Comparison of ENCODE assay signal across 19 mouse cellular contexts in genomic region chr1:76036316-76036715, GRCm38 (mm10).
DNase-seq lines count a peak whose midpoint lies in the region; ATAC-seq lines count a peak whose summit lies in the region.
"Had no signal": no experiment of that assay in that cellular context is flagged by ENCODE, and none has a peak within 500 bp of the region (broad histone marks: within the 10 kb centered on the region; RNA-seq: fewer than 3 reads in every experiment).

No protein-coding gene starts in this region.

- 20% methylated on average over 3 of the region's 3 CpGs for WGBS in midbrain, embryonic 10.5 days
- WGBS in midbrain, embryonic 11.5 days: 29% methylated on average over 3 of the region's 3 CpGs

- 0 out of 2 replicates have a peak overlapping the region, but pooled peaks have one; percentile 9 for H3K27ac ChIP-seq in midbrain, embryonic 10.5 days (replicated peaks)
- H3K27ac ChIP-seq in midbrain, embryonic 11.5 days (ENCODE audit: low read depth, low read length): no peak overlapping the region
- H3K27ac ChIP-seq: embryonic facial prominence, embryonic 10.5 days; embryonic facial prominence, embryonic 12.5 days; forebrain, embryonic 13.5 days; forebrain, embryonic 15.5 days had no signal

- no peaks in the 10 kb centered on the region for H3K9me3 ChIP-seq in midbrain, embryonic 10.5 days (replicated peaks)
- no peaks in the 10 kb centered on the region for H3K9me3 ChIP-seq in midbrain, embryonic 11.5 days (ENCODE audit: control insufficient read depth, low read length)
- H3K9me3 ChIP-seq: embryonic facial prominence, embryonic 10.5 days; embryonic facial prominence, embryonic 12.5 days; forebrain, embryonic 13.5 days; forebrain, embryonic 15.5 days had no signal

- no peak overlapping the region for H3K4me2 ChIP-seq in midbrain, embryonic 11.5 days
- H3K4me2 ChIP-seq: embryonic facial prominence, embryonic 12.5 days; forebrain, embryonic 13.5 days; forebrain, embryonic 15.5 days had no signal

- no peak overlapping the region for H3K9ac ChIP-seq in midbrain, embryonic 11.5 days (ENCODE audit: low read length)
- H3K9ac ChIP-seq: embryonic facial prominence, embryonic 12.5 days; forebrain, embryonic 13.5 days; forebrain, embryonic 15.5 days; forebrain, postnatal 0 days had no signal

- no peaks in the 10 kb centered on the region for H3K36me3 ChIP-seq in midbrain, embryonic 10.5 days
- no peaks in the 10 kb centered on the region for H3K36me3 ChIP-seq in midbrain, embryonic 11.5 days (ENCODE audit: control insufficient read depth, insufficient read depth, low read length)
- H3K36me3 ChIP-seq: embryonic facial prominence, embryonic 10.5 days; embryonic facial prominence, embryonic 12.5 days; forebrain, embryonic 15.5 days had no signal

- ATAC-seq in midbrain, embryonic 11.5 days (ENCODE audit: low FRiP score): no peak
- ATAC-seq: forebrain, embryonic 13.5 days; forebrain, embryonic 15.5 days; forebrain, postnatal 0 days had no signal

- H3K4me3 ChIP-seq in midbrain, embryonic 10.5 days: no peak overlapping the region
- H3K4me3 ChIP-seq in midbrain, embryonic 11.5 days (ENCODE audit: low read depth, low read length): no peak overlapping the region
- H3K4me3 ChIP-seq: embryonic facial prominence, embryonic 10.5 days; embryonic facial prominence, embryonic 12.5 days; forebrain, embryonic 13.5 days; forebrain, embryonic 15.5 days had no signal

- no peaks in the 10 kb centered on the region for H3K27me3 ChIP-seq in midbrain, embryonic 10.5 days (ENCODE audit: low read depth, poor library complexity, severe bottlenecking)
- no peaks in the 10 kb centered on the region for H3K27me3 ChIP-seq in midbrain, embryonic 11.5 days (ENCODE audit: control insufficient read depth, insufficient read depth, low read length)
- H3K27me3 ChIP-seq: embryonic facial prominence, embryonic 12.5 days; forebrain, embryonic 13.5 days; forebrain, embryonic 15.5 days had no signal

- no peak for DNase-seq in midbrain, embryonic 10.5 days (ENCODE audit: low spot score)
- no peak for DNase-seq in midbrain, embryonic 11.5 days (ENCODE audit: low spot score, missing footprints)
- DNase-seq in ES-CJ7 (ENCODE audit: low read depth, low spot score) (peak; percentile 71), ZHBTc4 (ENCODE audit: low read depth, low spot score) (peak; percentile 71), adipocyte (ENCODE audit: low spot score) (no peak)
- DNase-seq in kidney, adult 18-20 months: no peak
- DNase-seq: adrenal gland, adult 8-10 months; adrenal gland, postnatal 14 days; adrenal gland, postnatal 36 days; cerebellum, adult 11-12 months; cerebellum, adult 2 months; cerebellum, adult 9-10 months; cerebellum, postnatal 10 days; cerebellum, postnatal 25 days; forebrain, postnatal 0 days had no signal

- peaks cover 18% of the 10 kb centered on the region for H3K4me1 ChIP-seq in midbrain, embryonic 10.5 days
- no peaks in the 10 kb centered on the region for H3K4me1 ChIP-seq in midbrain, embryonic 11.5 days (ENCODE audit: control insufficient read depth, insufficient read depth, low read length)
- H3K4me1 ChIP-seq: embryonic facial prominence, embryonic 12.5 days had no signal

Comparison
In these comparisons a context has a peak if more than half of its experiments do, and no peak if none do; other contexts are left out.
1. DNase-seq: peak in ES-CJ7 (single experiment) and ZHBTc4 (single experiment); none in midbrain, embryonic 10.5 days (single experiment), midbrain, embryonic 11.5 days (single experiment), adipocyte (single experiment) and kidney, adult 18-20 months (single experiment).